Mouse (Mus musculus): ENCODE measurements around the gene Ndufaf1.

Gene Ndufaf1

DNA sequence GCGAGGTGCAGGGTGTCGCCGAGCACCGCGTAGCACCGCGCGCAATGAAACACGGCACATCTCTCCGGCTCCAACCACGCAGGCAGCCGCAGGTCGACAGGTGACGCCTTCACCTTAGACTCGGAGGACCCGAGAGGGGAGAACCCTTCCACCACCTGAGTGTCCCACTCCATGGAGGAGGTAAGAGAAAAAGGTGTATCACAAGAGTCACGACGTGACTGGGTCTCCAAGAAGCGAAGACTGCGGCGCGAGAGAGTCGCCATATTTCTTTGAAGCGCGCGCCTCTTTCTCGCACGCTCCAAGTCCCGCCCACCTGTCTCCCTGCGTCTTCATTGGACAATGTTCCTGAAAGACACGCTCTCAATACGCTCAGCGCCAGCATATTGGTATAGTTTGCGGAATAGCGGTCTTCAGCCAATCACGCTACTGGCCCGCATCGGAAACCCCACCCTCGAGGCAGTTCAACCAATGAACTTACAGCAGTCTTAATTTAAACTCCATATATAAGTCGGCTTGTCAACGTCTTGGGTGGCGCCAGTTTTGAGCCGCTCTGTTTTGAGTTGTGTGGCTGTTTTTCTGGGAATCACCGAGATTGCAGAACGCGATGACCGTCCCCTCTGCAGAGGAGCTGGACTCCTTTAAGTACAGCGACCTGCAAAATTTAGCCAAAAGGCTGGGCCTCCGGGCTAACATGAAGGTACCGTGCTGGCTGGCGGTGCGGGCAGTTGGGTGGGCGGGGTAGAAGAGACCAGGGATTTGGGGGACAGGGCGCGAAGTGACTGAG lies 44.2 kb downstream of the Ndufaf1 start, which contains the start of the genes Nusap1 and Oip5:
Gene Nusap1, plus strand, starts transcription at position 100 of the 784 bp plus-strand sequence.
Gene Oip5, minus strand, starts transcription at position 271 of the 784 bp plus-strand sequence.
- peak; percentile 88 to 92 for DNase-seq (ENCODE audit: low spot score in 2 of 2)

DNA sequence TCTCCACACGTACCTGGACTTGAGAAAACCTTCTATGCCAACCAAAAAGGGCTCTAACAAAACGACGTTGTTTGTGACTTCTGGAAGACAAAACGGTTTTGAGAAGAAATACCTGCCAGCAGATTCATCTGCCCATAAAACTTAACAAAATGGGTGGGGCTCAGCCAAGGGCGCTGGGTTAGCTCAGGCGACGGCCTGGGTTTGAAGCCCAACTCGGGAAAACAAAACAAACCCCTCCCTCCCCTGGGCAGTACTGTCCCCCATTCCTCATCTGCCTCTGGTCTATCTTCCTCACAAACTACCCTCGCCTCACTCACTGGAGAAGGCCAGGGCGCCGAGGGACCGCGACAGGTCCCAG lies 44.8 kb downstream of the Ndufaf1 start:
- no peak for DNase-seq (ENCODE audit: low spot score in 2 of 2)

DNA sequence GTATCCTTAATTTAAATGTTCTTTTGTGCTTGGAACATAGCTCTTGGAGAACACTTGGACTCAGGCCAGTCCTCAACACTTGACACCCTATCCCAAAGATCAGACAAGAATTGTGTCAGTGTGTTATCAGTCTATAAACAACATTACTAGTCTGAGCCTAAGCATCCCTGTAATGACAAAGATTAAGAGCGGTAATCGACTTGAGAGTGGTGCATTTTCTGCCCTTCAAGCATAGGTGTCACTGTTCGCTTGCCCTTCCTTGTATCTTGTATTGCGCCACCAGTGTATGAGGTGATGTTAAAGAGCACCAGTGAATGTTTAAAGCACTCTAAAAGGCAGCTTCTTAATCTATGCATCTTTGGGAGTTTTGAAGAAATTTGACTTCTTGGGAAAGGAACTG lies 55.6 kb downstream of the Ndufaf1 start:
- no peak for DNase-seq (ENCODE audit: low spot score in 2 of 2)

Measured in urinary bladder, postnatal 4 days (tissue).